Mouse (Mus musculus): ENCODE results near the gene Pdia4. TPM values are rescaled to one million over a fixed set of nuclear protein-coding genes. Genes with fewer than 3 reads are reported as not detected.
A peak's percentile ranks its signal among the peaks of the same experiment; 100 is the strongest.

Gene Pdia4
- polyA plus RNA-seq, 1 experiment from 2014 or later: 338 TPM

DNA sequence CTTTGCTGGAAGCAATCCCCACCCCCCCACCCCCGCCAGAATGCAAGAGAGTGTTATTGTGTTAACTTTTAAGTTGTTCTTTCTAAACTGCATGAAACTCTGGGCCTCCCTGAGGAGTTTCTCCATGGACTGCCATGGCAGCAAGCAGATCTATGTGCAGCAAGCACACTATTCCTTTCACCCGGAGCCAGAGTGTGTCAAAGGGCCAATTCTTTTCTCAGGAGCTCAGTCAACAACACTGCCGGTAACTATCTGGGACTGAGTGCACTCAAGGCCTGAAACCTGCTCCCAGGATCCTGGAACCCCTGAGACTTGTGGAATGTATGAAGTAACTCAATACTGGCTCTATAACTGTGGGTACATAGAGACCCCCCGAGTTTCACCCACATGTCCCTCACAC lies 4.2 kb downstream of the Pdia4 start:
- ATAC-seq (replicated peaks; ENCODE audit: insufficient number of reproducible peaks, low FRiP score, low TSS enrichment, low read depth) (no peak), DNase-seq (ENCODE audit: low spot score) (no peak)
- Histone ChIP-seq H3K4me1 (ENCODE audit: control insufficient read depth, insufficient read depth, low read length) (no peaks in the 10 kb centered on the region; the same call in 1 of the 2 replicates), H3K36me3 (replicated peaks; ENCODE audit: control insufficient read depth, insufficient read depth, low read depth, low read length) (peaks cover 9% of the 10 kb centered on the region), H3K4me2 (ENCODE audit: low read depth, low read length) (no peak overlapping the region), H3K27me3 (ENCODE audit: control insufficient read depth, insufficient read depth, low read length) (no peaks in the 10 kb centered on the region), H3K27ac (replicated peaks; ENCODE audit: low read depth, low read length) (no peak overlapping the region), H3K4me3 (ENCODE audit: low read depth, low read length) (no peak overlapping the region), H3K9me3 (replicated peaks; ENCODE audit: control insufficient read depth, low read length) (no peaks in the 10 kb centered on the region), H3K9ac (replicated peaks; ENCODE audit: low read length) (no peak overlapping the region)
- 64% methylated on average over 4 of the region's 4 CpGs for WGBS

DNA sequence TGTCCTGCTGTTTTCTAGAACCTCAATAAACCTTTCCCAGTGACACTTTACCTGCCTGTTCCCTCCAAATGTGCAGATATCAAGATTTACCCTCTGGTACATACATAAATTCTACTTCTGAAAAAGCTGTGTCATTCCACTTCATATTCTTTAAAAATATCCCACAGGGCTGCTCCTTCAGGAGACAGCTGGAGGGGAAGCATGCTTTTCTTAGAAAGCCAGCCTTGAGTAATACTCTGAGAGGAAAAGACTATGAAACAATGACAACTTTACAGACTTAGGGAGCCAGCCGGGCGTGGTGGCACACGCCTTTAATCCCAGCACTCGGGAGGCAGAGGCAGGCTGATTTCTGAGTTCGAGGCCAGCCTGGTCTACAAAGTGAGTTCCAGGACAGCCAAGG lies 4.7 kb downstream of the Pdia4 start:
- Histone ChIP-seq H3K27ac (replicated peaks; ENCODE audit: low read depth, low read length) (no peak overlapping the region), H3K4me1 (ENCODE audit: control insufficient read depth, insufficient read depth, low read length) (no peaks in the 10 kb centered on the region; the same call in 1 of the 2 replicates), H3K9me3 (replicated peaks; ENCODE audit: control insufficient read depth, low read length) (no peaks in the 10 kb centered on the region), H3K4me3 (ENCODE audit: low read depth, low read length) (no peak overlapping the region), H3K27me3 (ENCODE audit: control insufficient read depth, insufficient read depth, low read length) (no peaks in the 10 kb centered on the region), H3K36me3 (replicated peaks; ENCODE audit: control insufficient read depth, insufficient read depth, low read depth, low read length) (peaks cover 15% of the 10 kb centered on the region), H3K4me2 (ENCODE audit: low read depth, low read length) (no peak overlapping the region), H3K9ac (replicated peaks; ENCODE audit: low read length) (no peak overlapping the region)
- DNase-seq (ENCODE audit: low spot score): no peak
- ATAC-seq (replicated peaks; ENCODE audit: insufficient number of reproducible peaks, low FRiP score, low TSS enrichment, low read depth): no peak
- 94% methylated on average over 5 of the region's 5 CpGs for WGBS

DNA sequence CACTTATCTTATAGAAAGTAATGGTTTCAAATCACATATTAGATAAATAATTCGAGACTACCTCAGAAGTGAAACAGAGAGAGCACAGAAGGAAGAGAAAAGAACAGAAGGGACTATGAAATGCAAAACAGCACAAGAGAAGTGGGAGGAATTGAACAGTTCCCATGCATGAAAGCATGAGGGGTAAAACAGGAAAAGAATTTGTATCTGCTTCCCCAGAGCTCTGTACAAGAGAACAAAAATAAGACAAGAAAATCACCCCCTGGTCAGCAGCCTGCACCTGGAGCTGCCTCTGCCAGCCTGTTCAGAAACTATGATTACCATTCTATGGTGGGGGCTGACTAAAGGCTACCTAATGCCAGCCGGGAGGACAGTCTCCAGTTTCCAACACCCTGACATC lies 5.8 kb downstream of the Pdia4 start:
- H3K27me3 ChIP-seq (ENCODE audit: control insufficient read depth, insufficient read depth, low read length): no peaks in the 10 kb centered on the region
- ATAC-seq (replicated peaks; ENCODE audit: insufficient number of reproducible peaks, low FRiP score, low TSS enrichment, low read depth) (no peak), DNase-seq (ENCODE audit: low spot score) (no peak)
- H3K4me2 ChIP-seq (ENCODE audit: low read depth, low read length): no peak overlapping the region
- no peaks in the 10 kb centered on the region for H3K9me3 ChIP-seq (replicated peaks; ENCODE audit: control insufficient read depth, low read length)
- H3K4me3 ChIP-seq (ENCODE audit: low read depth, low read length): no peak overlapping the region
- no peak overlapping the region for H3K27ac ChIP-seq (replicated peaks; ENCODE audit: low read depth, low read length)
- no peaks in the 10 kb centered on the region; the same call in 1 of the 2 replicates for H3K4me1 ChIP-seq (ENCODE audit: control insufficient read depth, insufficient read depth, low read length)
- H3K9ac ChIP-seq (replicated peaks; ENCODE audit: low read length): no peak overlapping the region
- WGBS: 84% methylated on average over 2 of the region's 2 CpGs
- peaks cover 19% of the 10 kb centered on the region for H3K36me3 ChIP-seq (replicated peaks; ENCODE audit: control insufficient read depth, insufficient read depth, low read depth, low read length)

DNA sequence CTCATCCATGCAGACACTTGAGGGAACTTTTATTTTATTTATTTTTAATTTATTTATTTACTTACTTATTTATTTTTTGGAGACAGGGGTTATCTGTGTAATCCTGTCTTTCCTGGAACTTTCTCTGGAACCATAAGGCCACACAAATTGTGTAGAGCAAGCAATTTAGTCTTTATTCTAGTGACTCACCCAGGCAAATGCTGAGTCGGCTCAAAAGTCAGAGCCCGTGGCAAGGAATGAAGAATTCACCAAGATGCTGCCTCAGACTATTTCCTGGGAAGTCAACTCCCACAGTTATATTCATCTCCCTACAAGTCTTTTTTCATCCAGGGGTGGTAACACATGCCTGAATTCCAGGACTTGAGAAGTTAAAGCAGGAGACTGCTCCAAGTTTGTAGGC lies 7.7 kb downstream of the Pdia4 start:
- Histone ChIP-seq H3K36me3 (replicated peaks; ENCODE audit: control insufficient read depth, insufficient read depth, low read depth, low read length) (peaks cover 23% of the 10 kb centered on the region), H3K27ac (replicated peaks; ENCODE audit: low read depth, low read length) (no peak overlapping the region), H3K4me2 (ENCODE audit: low read depth, low read length) (no peak overlapping the region), H3K4me3 (ENCODE audit: low read depth, low read length) (no peak overlapping the region), H3K27me3 (ENCODE audit: control insufficient read depth, insufficient read depth, low read length) (no peaks in the 10 kb centered on the region), H3K4me1 (ENCODE audit: control insufficient read depth, insufficient read depth, low read length) (no peaks in the 10 kb centered on the region; the same call in 1 of the 2 replicates), H3K9me3 (replicated peaks; ENCODE audit: control insufficient read depth, low read length) (no peaks in the 10 kb centered on the region), H3K9ac (replicated peaks; ENCODE audit: low read length) (no peak overlapping the region)
- 79% methylated on average over 2 of the region's 2 CpGs for WGBS
- DNase-seq (ENCODE audit: low spot score) (no peak), ATAC-seq (replicated peaks; ENCODE audit: insufficient number of reproducible peaks, low FRiP score, low TSS enrichment, low read depth) (no peak)

DNA sequence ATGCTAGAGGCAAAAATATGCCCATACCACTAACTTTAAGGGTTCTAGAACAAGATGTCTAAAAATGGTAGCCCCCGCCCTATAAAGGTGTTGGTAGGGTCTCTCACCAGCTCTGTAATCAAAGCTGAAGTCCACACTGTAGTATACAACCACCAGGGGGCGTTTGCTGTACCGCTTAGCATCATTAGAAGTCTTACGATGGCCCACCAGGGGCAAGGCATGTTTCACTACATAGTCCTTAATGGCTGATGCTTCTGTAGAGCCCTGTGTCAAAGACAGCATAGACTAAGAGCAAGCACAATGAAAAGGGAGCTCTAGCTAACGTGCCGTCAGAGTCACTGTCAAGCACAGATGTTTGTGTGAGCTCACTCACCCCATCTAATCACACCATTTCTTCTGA lies 14.2 kb downstream of the Pdia4 start:
- Histone ChIP-seq H3K4me1 (ENCODE audit: control insufficient read depth, insufficient read depth, low read length) (no peaks in the 10 kb centered on the region), H3K27me3 (ENCODE audit: control insufficient read depth, insufficient read depth, low read length) (no peaks in the 10 kb centered on the region), H3K36me3 (replicated peaks; ENCODE audit: control insufficient read depth, insufficient read depth, low read depth, low read length) (peaks cover 36% of the 10 kb centered on the region), H3K4me2 (ENCODE audit: low read depth, low read length) (no peak overlapping the region), H3K4me3 (ENCODE audit: low read depth, low read length) (no peak overlapping the region), H3K9ac (replicated peaks; ENCODE audit: low read length) (no peak overlapping the region), H3K27ac (replicated peaks; ENCODE audit: low read depth, low read length) (no peak overlapping the region), H3K9me3 (replicated peaks; ENCODE audit: control insufficient read depth, low read length) (no peaks in the 10 kb centered on the region)
- DNase-seq (ENCODE audit: low spot score): peak; percentile 88
- WGBS: 54% methylated on average over 6 of the region's 6 CpGs
- no peak; the same call in 1 of the 2 replicates for ATAC-seq (replicated peaks; ENCODE audit: insufficient number of reproducible peaks, low FRiP score, low TSS enrichment, low read depth)

DNA sequence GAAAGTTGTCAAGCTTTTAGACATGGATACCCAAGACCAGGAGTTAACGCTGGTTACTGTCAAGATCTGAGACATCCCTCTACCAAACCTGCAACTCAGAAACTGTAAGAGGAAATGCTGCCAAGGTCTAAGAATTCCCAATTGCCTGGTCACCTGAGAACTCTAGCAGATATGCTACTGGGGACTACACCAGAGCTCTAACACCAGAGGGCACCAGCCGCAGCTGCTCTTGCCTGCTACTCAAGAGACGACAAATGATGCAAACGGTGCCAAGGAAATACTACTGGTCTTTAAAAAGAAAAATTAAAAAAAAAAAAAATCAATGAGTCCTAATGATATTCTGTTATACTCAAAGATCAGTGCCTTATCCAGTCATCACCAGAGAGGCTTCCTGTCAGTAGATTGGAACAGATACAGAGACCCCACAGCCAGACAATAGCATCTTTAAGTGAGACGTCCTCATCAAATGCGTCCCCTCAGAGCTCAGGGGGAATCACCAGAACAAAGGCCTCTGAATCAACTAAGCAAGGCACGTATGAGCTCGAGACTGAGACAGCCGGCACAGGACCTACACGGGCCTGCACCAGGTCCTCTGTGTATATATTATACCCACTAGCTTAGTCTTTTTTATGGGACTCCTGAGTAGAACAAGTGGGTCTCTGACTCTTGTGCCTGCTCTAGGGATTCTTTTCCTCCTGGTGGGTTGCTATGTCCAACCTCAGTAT lies 19.0 kb downstream of the Pdia4 start:
- H3K27me3 ChIP-seq (ENCODE audit: control insufficient read depth, insufficient read depth, low read length): no peaks in the 10 kb centered on the region
- no peak overlapping the region for H3K9ac ChIP-seq (replicated peaks; ENCODE audit: low read length)
- no peak for DNase-seq (ENCODE audit: low spot score)
- WGBS: 66% methylated on average over 10 of the region's 10 CpGs
- no peak for ATAC-seq (replicated peaks; ENCODE audit: insufficient number of reproducible peaks, low FRiP score, low TSS enrichment, low read depth)
- no peak overlapping the region for H3K27ac ChIP-seq (replicated peaks; ENCODE audit: low read depth, low read length)
- H3K4me2 ChIP-seq (ENCODE audit: low read depth, low read length): no peak overlapping the region
- H3K4me1 ChIP-seq (ENCODE audit: control insufficient read depth, insufficient read depth, low read length): no peaks in the 10 kb centered on the region
- peaks cover 12% of the 10 kb centered on the region for H3K36me3 ChIP-seq (replicated peaks; ENCODE audit: control insufficient read depth, insufficient read depth, low read depth, low read length)
- H3K9me3 ChIP-seq (replicated peaks; ENCODE audit: control insufficient read depth, low read length): no peaks in the 10 kb centered on the region
- no peak overlapping the region for H3K4me3 ChIP-seq (ENCODE audit: low read depth, low read length)

DNA sequence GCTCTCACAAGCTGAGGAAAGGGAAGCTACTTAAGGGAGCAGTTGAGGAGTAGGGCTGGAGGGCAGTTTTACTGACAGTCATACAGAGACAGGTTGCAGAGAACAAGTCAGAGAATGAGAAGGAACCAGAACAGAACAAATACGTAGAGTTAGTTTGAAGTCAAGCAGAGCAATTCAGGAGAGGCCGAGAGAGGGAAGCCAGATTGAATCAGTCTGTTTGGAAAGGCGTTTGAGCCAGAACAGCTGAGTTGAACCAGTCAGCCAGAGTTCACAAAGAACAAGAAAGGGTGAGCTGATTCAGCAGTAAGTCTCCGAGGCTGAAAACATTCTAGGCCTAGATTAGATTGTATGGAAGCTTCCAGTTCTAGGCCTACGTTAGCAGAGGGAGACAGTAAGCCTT lies 19.9 kb downstream of the Pdia4 start:
- Histone ChIP-seq H3K9ac (replicated peaks; ENCODE audit: low read length) (no peak overlapping the region), H3K27me3 (ENCODE audit: control insufficient read depth, insufficient read depth, low read length) (no peaks in the 10 kb centered on the region), H3K9me3 (replicated peaks; ENCODE audit: control insufficient read depth, low read length) (no peaks in the 10 kb centered on the region), H3K27ac (replicated peaks; ENCODE audit: low read depth, low read length) (no peak overlapping the region), H3K4me1 (ENCODE audit: control insufficient read depth, insufficient read depth, low read length) (no peaks in the 10 kb centered on the region), H3K4me2 (ENCODE audit: low read depth, low read length) (no peak overlapping the region), H3K4me3 (ENCODE audit: low read depth, low read length) (no peak overlapping the region), H3K36me3 (replicated peaks; ENCODE audit: control insufficient read depth, insufficient read depth, low read depth, low read length) (peaks cover 4% of the 10 kb centered on the region)
- DNase-seq (ENCODE audit: low spot score) (no peak), ATAC-seq (replicated peaks; ENCODE audit: insufficient number of reproducible peaks, low FRiP score, low TSS enrichment, low read depth) (no peak)
- 85% methylated on average over 5 of the region's 5 CpGs for WGBS

DNA sequence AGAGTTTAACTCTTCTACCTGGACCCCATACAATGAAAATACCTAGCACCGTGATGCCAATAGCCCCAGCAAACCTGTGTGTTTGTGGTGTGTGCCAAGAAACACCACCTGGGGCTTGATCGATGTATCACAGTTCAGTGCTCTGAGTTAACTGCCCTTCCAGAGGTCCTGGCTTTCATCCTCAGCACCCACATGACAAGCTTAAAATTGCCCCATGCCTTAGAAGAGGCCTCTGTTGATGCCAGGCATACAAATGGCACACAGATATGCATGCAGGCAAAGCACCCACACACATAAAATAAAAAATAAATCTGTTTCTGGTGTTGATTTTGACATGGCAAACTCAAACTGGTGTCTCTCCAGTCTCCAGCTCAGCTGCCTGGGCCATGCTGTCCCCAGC lies 20.7 kb downstream of the Pdia4 start:
- Histone ChIP-seq H3K27ac (replicated peaks; ENCODE audit: low read depth, low read length) (no peak overlapping the region), H3K4me2 (ENCODE audit: low read depth, low read length) (no peak overlapping the region), H3K27me3 (ENCODE audit: control insufficient read depth, insufficient read depth, low read length) (no peaks in the 10 kb centered on the region), H3K9me3 (replicated peaks; ENCODE audit: control insufficient read depth, low read length) (no peaks in the 10 kb centered on the region), H3K36me3 (replicated peaks; ENCODE audit: control insufficient read depth, insufficient read depth, low read depth, low read length) (no peaks in the 10 kb centered on the region; the same call in 1 of the 2 replicates), H3K4me3 (ENCODE audit: low read depth, low read length) (no peak overlapping the region), H3K4me1 (ENCODE audit: control insufficient read depth, insufficient read depth, low read length) (no peaks in the 10 kb centered on the region), H3K9ac (replicated peaks; ENCODE audit: low read length) (no peak overlapping the region)
- 95% methylated on average over 2 of the region's 2 CpGs for WGBS
- no peak for ATAC-seq (replicated peaks; ENCODE audit: insufficient number of reproducible peaks, low FRiP score, low TSS enrichment, low read depth)
- DNase-seq (ENCODE audit: low spot score): no peak

Measured in embryonic facial prominence, embryonic 11.5 days (tissue).